Mouse (Mus musculus): Measurements from ENCODE around the gene Hadh. TPM values are rescaled to one million over a fixed set of nuclear protein-coding genes. Genes with fewer than 3 reads are reported as not detected.

Gene Hadh
- polyA plus RNA-seq, 1 experiment from 2014 or later = 19.7 TPM

DNA sequence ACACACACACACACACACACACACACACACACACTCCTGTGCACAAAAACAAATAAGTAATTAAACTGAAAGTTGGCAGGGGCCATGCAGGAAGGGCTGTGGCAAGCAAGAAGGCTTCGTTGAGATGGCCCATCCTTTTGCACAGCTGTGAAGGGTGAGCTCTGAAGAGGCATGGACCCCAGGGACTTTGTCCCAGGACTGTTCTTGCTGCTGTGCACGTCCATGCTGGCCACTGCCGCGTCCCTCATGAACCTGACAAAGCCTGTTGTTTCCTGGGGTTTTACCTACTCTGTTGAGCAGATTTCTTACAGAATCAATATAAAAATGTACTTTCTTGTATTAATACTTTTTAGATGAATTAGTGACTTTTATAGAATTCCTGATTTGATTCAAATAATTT is 20.0 kb upstream of the Hadh start:
- Histone ChIP-seq H3K36me3 (ENCODE audit: control insufficient read depth, insufficient read depth, low read length) (no peaks in the 10 kb centered on the region; the same call in 1 of the 2 replicates), H3K27ac (ENCODE audit: low read length) (no peak overlapping the region), H3K4me1 (ENCODE audit: control insufficient read depth, insufficient read depth, low read length) (no peaks in the 10 kb centered on the region), H3K4me2 (ENCODE audit: low read length) (no peak overlapping the region), H3K27me3 (ENCODE audit: control insufficient read depth, insufficient read depth, low read depth, low read length) (no peaks in the 10 kb centered on the region), H3K9me3 (replicated peaks; ENCODE audit: control insufficient read depth, low read length, poor library complexity, severe bottlenecking) (no peaks in the 10 kb centered on the region; the same call in 1 of the 2 replicates), H3K9ac (ENCODE audit: low read depth, low read length) (no peak overlapping the region), H3K4me3 (ENCODE audit: low read depth, low read length) (no peak overlapping the region)
- WGBS = 84% methylated on average over 4 of the region's 4 CpGs
- no peak for ATAC-seq

GRCm38 (mm10) chr3:131274151-131274550 is 2.2 kb upstream of the Hadh start:
- 91% methylated on average over 4 of the region's 4 CpGs for WGBS
- Histone ChIP-seq H3K4me3 (ENCODE audit: low read depth, low read length) (no peak overlapping the region), H3K36me3 (ENCODE audit: control insufficient read depth, insufficient read depth, low read length) (no peaks in the 10 kb centered on the region), H3K4me2 (ENCODE audit: low read length) (no peak overlapping the region), H3K27ac (ENCODE audit: low read length) (no peak overlapping the region), H3K9ac (ENCODE audit: low read depth, low read length) (no peak overlapping the region), H3K27me3 (ENCODE audit: control insufficient read depth, insufficient read depth, low read depth, low read length) (no peaks in the 10 kb centered on the region), H3K9me3 (replicated peaks; ENCODE audit: control insufficient read depth, low read length, poor library complexity, severe bottlenecking) (0 out of 2 replicates have a peak, but pooled peaks cover 2% of the 10 kb centered on the region), H3K4me1 (ENCODE audit: control insufficient read depth, insufficient read depth, low read length) (peaks cover 4% of the 10 kb centered on the region; the same call in 1 of the 2 replicates)
- ATAC-seq = no peak

DNA sequence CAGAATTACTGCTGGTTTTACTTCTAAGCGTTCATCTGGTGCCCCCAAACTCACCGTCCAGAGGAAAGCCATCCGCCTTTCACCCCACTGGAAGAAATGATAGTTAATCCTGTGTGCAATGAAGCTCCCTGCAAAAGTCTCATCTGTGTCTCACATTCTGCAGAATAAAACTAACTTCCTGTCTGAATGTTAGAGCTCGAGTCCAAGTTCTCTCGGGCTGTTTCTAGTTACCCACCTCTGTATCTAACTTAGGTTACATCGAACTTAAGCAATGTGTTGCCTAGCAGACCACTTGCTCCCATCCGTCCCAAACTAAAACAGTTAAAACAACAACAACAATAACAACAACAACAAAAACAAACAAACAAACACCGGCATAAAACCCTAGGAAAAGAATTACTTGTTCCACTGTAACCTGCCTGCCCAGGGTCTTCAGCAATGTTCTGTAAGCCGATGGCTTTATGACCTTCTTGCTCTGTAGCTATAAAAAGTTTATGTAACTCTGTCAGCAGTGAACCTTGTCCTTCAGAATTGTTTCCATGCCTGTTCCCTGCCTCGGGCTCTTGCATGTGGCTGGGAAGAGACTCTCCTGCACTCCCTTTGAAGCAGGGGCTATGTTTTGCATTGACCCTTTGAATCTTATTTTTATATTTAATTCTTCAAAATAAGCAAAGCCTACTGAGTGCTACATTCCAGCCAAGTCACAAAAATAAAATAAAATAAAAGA is 636 bp upstream of the Hadh start:
- Histone ChIP-seq H3K27ac (ENCODE audit: low read length) (no peak overlapping the region), H3K4me3 (ENCODE audit: low read depth, low read length) (peak overlapping the region; percentile 74), H3K36me3 (ENCODE audit: control insufficient read depth, insufficient read depth, low read length) (no peaks in the 10 kb centered on the region), H3K9me3 (replicated peaks; ENCODE audit: control insufficient read depth, low read length, poor library complexity, severe bottlenecking) (no peaks in the 10 kb centered on the region), H3K27me3 (ENCODE audit: control insufficient read depth, insufficient read depth, low read depth, low read length) (no peaks in the 10 kb centered on the region), H3K4me1 (ENCODE audit: control insufficient read depth, insufficient read depth, low read length) (peaks cover 4% of the 10 kb centered on the region; the same call in 1 of the 2 replicates), H3K9ac (ENCODE audit: low read depth, low read length) (peak overlapping the region; percentile 61; the same call in 1 of the 2 replicates), H3K4me2 (ENCODE audit: low read length) (peak overlapping the region; percentile 89)
- WGBS = 64% methylated on average over 10 of the region's 10 CpGs
- peak; percentile 10 for ATAC-seq

GRCm38 (mm10) chr3:131271157-131271556 is 744 bp downstream of the Hadh start:
- H3K36me3 ChIP-seq (ENCODE audit: control insufficient read depth, insufficient read depth, low read length) = no peaks in the 10 kb centered on the region
- H3K27me3 ChIP-seq (ENCODE audit: control insufficient read depth, insufficient read depth, low read depth, low read length) = no peaks in the 10 kb centered on the region
- 6% methylated on average over 8 of the region's 8 CpGs for WGBS
- no peak overlapping the region for H3K27ac ChIP-seq (ENCODE audit: low read length)
- ATAC-seq = 0 out of 2 replicates have a peak, but pooled peaks have one; percentile 13
- H3K9me3 ChIP-seq (replicated peaks; ENCODE audit: control insufficient read depth, low read length, poor library complexity, severe bottlenecking) = no peaks in the 10 kb centered on the region
- peak overlapping the region; percentile 89 for H3K4me2 ChIP-seq (ENCODE audit: low read length)
- H3K4me3 ChIP-seq (ENCODE audit: low read depth, low read length) = peak overlapping the region; percentile 74
- H3K4me1 ChIP-seq (ENCODE audit: control insufficient read depth, insufficient read depth, low read length) = peaks cover 4% of the 10 kb centered on the region; the same call in 1 of the 2 replicates
- no peak overlapping the region for H3K9ac ChIP-seq (ENCODE audit: low read depth, low read length)

DNA sequence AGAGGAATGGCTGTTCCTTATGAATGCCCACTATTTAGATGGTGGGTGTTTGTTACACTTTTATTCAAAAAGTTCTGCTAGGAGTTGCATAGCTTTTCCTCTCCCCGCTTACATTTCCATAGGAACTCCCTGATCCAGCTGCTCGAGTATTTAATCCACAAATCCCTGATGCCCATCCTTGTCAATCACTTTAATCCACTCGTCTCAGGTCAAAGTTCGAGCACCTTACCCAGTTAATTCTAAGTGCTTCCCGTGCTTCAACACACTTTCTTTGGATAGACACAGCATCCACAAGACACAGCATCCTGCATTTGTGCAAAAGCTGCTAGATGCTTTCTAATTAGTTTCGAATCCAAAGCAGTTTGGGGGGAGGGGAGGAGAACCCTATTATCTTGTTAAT is 1.5 kb downstream of the Hadh start:
- Histone ChIP-seq H3K36me3 (ENCODE audit: control insufficient read depth, insufficient read depth, low read length) (no peaks in the 10 kb centered on the region), H3K9ac (ENCODE audit: low read depth, low read length) (no peak overlapping the region), H3K27me3 (ENCODE audit: control insufficient read depth, insufficient read depth, low read depth, low read length) (no peaks in the 10 kb centered on the region), H3K4me3 (ENCODE audit: low read depth, low read length) (no peak overlapping the region), H3K27ac (ENCODE audit: low read length) (no peak overlapping the region), H3K4me1 (ENCODE audit: control insufficient read depth, insufficient read depth, low read length) (peaks cover 4% of the 10 kb centered on the region; the same call in 1 of the 2 replicates), H3K9me3 (replicated peaks; ENCODE audit: control insufficient read depth, low read length, poor library complexity, severe bottlenecking) (no peaks in the 10 kb centered on the region), H3K4me2 (ENCODE audit: low read length) (no peak overlapping the region)
- WGBS = 14% methylated on average over 6 of the region's 6 CpGs
- ATAC-seq = no peak

DNA sequence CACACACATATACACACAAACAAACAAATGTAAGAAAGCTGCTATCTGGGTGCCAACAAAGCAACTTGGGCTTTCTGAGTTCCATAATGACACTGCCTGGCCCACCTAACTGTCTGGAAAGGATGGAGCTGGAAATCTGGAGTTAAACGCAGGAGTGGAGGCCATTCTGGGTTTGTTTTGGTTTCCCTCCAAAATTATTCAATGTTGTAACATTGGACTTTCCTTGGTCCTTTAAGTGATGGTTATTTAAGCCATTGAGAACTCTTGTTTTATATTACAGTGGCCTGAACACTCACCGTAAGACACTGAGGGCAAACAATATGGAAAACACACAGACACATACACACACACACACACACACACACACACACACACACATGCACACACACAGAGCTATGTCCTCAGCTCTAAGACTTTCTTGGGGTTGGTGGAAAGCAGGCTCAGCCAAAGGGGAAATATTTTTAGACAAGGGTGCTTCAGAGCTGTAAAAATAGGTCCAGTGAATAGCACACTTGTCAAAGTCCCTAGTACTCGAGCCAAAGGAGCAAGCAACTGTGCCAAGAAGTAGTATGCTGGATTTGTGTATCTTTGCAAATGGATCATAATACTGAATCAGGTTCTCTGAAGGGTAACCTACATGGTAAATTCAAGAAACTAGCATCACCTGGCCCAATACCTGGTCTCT is 5.4 kb downstream of the Hadh start:
- Histone ChIP-seq H3K9me3 (replicated peaks; ENCODE audit: control insufficient read depth, low read length, poor library complexity, severe bottlenecking) (no peaks in the 10 kb centered on the region), H3K36me3 (ENCODE audit: control insufficient read depth, insufficient read depth, low read length) (no peaks in the 10 kb centered on the region), H3K4me2 (ENCODE audit: low read length) (no peak overlapping the region), H3K4me1 (ENCODE audit: control insufficient read depth, insufficient read depth, low read length) (peaks cover 4% of the 10 kb centered on the region; the same call in 1 of the 2 replicates), H3K4me3 (ENCODE audit: low read depth, low read length) (no peak overlapping the region), H3K27me3 (ENCODE audit: control insufficient read depth, insufficient read depth, low read depth, low read length) (no peaks in the 10 kb centered on the region), H3K9ac (ENCODE audit: low read depth, low read length) (no peak overlapping the region), H3K27ac (ENCODE audit: low read length) (no peak overlapping the region)
- WGBS = 86% methylated on average over 3 of the region's 3 CpGs
- ATAC-seq = no peak

DNA sequence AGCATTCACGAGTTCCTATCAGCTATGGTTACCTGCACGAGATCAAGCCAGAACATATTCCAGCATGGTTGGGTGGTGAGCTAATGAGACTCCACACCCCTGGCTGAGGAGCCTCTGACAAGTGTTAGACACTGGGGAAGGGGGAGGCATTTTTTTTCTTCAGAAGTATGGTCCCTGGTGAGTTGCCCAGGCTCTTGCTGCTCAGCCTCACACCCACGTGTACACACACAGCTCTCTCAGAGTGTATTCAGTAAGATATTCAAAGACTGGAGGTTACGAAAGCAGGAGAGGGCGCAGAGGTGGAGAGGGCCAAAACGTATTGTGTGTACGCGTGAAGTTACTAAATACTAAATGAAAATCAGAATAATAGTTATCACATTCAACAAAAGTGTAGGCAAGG is 6.4 kb downstream of the Hadh start:
- 87% methylated on average over 8 of the region's 8 CpGs for WGBS
- no peak for ATAC-seq
- no peaks in the 10 kb centered on the region for H3K4me1 ChIP-seq (ENCODE audit: control insufficient read depth, insufficient read depth, low read length)

GRCm38 (mm10) chr3:131263766-131264486 is 8.0 kb downstream of the Hadh start:
- no peaks in the 10 kb centered on the region for H3K4me1 ChIP-seq (ENCODE audit: control insufficient read depth, insufficient read depth, low read length)

More for the DNA sequence above, 6.4 kb downstream of the Hadh start:
- Histone ChIP-seq H3K27me3 (ENCODE audit: control insufficient read depth, insufficient read depth, low read depth, low read length) (no peaks in the 10 kb centered on the region), H3K4me3 (ENCODE audit: low read depth, low read length) (no peak overlapping the region), H3K36me3 (ENCODE audit: control insufficient read depth, insufficient read depth, low read length) (no peaks in the 10 kb centered on the region), H3K27ac (ENCODE audit: low read length) (no peak overlapping the region), H3K9ac (ENCODE audit: low read depth, low read length) (no peak overlapping the region), H3K9me3 (replicated peaks; ENCODE audit: control insufficient read depth, low read length, poor library complexity, severe bottlenecking) (no peaks in the 10 kb centered on the region; the same call in 1 of the 2 replicates), H3K4me2 (ENCODE audit: low read length) (no peak overlapping the region)

More at GRCm38 (mm10) chr3:131263766-131264486, 8.0 kb downstream of the Hadh start:
- no peaks in the 10 kb centered on the region for H3K36me3 ChIP-seq (ENCODE audit: control insufficient read depth, insufficient read depth, low read length)
- no peak overlapping the region for H3K9ac ChIP-seq (ENCODE audit: low read depth, low read length)
- no peak overlapping the region for H3K27ac ChIP-seq (ENCODE audit: low read length)
- 75% methylated on average over 15 of the region's 15 CpGs for WGBS
- no peak for ATAC-seq
- H3K27me3 ChIP-seq (ENCODE audit: control insufficient read depth, insufficient read depth, low read depth, low read length) = no peaks in the 10 kb centered on the region
- H3K4me2 ChIP-seq (ENCODE audit: low read length) = no peak overlapping the region
- no peak overlapping the region for H3K4me3 ChIP-seq (ENCODE audit: low read depth, low read length)
- no peaks in the 10 kb centered on the region; the same call in 1 of the 2 replicates for H3K9me3 ChIP-seq (replicated peaks; ENCODE audit: control insufficient read depth, low read length, poor library complexity, severe bottlenecking)
